Mouse (Mus musculus): Measurements from ENCODE around the gene Elk3.

DNA sequence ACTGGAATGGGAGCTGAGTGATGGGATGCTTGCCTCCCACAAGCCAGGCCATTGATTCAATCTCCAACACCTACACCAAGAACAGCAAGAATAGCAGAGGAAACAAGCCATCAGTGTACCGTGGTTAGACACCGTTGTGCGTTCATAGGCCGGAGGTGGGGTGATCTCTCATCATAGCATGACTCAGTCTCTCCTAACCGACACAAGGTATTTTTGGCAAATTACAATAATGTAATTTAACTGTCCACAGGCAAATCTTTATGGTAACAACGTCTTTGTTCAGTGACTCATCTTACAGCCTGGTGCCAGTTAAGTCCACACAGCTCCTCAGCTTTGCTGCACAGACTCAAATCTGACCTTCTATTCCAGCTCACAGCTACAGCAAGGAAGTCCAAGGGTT lies 32.5 kb upstream of the Elk3 start:
- TF ChIP-seq CTCF (IDR thresholded peaks at IDR 0.05; ENCODE audit: low read depth, low read length) (no peak), POLR2A (IDR thresholded peaks at IDR 0.05; ENCODE audit: borderline replicate concordance, low read depth, low read length) (no peak)
